Mouse (Mus musculus): ENCODE data around the gene Atl1. TPM values are rescaled to one million over a fixed set of nuclear protein-coding genes. Genes with fewer than 3 reads are reported as not detected.

The Atl1 gene
- polyA plus RNA-seq, 1 experiment from 2014 or later: 2.9 TPM

- Histone ChIP-seq H3K4me2 (replicated peaks; ENCODE audit: low read depth, low read length) (no peak overlapping the region), H3K36me3 (ENCODE audit: insufficient read depth, low read length) (no peaks in the 10 kb centered on the region), H3K27me3 (replicated peaks; ENCODE audit: insufficient read depth, low read length) (no peaks in the 10 kb centered on the region), H3K27ac (ENCODE audit: low read length) (0 out of 2 replicates have a peak overlapping the region, but pooled peaks have one; percentile 43), H3K9me3 (ENCODE audit: low read length) (no peaks in the 10 kb centered on the region), H3K4me3 (ENCODE audit: low read depth, low read length) (no peak overlapping the region), H3K9ac (replicated peaks; ENCODE audit: low read depth) (no peak overlapping the region), H3K4me1 (ENCODE audit: insufficient read depth, low read depth, low read length) (peaks cover 5% of the 10 kb centered on the region; the same call in 1 of the 2 replicates)
- DNase-seq (ENCODE audit: low spot score): peak; percentile 7
- TF ChIP-seq EP300 (IDR thresholded peaks at IDR 0.05): no peak
- no peak for TF ChIP-seq CTCF (IDR thresholded peaks at IDR 0.05)
- 44% methylated on average over 1 of the region's 1 CpGs for WGBS
- ATAC-seq: no peak
Measured at GRCm38 (mm10) chr12:69888345-69888744, 4.1 kb upstream of the Atl1 start.

GRCm38 (mm10) chr12:69890051-69890450, 2.4 kb upstream of the Atl1 start:
- Histone ChIP-seq H3K4me2 (replicated peaks; ENCODE audit: low read depth, low read length) (peak overlapping the region; percentile 71), H3K9me3 (ENCODE audit: low read length) (no peaks in the 10 kb centered on the region), H3K36me3 (ENCODE audit: insufficient read depth, low read length) (no peaks in the 10 kb centered on the region), H3K4me3 (ENCODE audit: low read depth, low read length) (no peak overlapping the region), H3K9ac (replicated peaks; ENCODE audit: low read depth) (no peak overlapping the region), H3K27ac (ENCODE audit: low read length) (peak overlapping the region; percentile 52), H3K4me1 (ENCODE audit: insufficient read depth, low read depth, low read length) (peaks cover 5% of the 10 kb centered on the region; the same call in 1 of the 2 replicates), H3K27me3 (replicated peaks; ENCODE audit: insufficient read depth, low read length) (no peaks in the 10 kb centered on the region)
- DNase-seq (ENCODE audit: low spot score): peak; percentile 20
- TF ChIP-seq CTCF (IDR thresholded peaks at IDR 0.05) (no peak), EP300 (IDR thresholded peaks at IDR 0.05) (no peak)
- ATAC-seq: no peak
- WGBS: 45% methylated on average over 6 of the region's 6 CpGs

GRCm38 (mm10) chr12:69890476-69890875, 1.9 kb upstream of the Atl1 start:
- Histone ChIP-seq H3K4me1 (ENCODE audit: insufficient read depth, low read depth, low read length) (peaks cover 5% of the 10 kb centered on the region; the same call in 1 of the 2 replicates), H3K27ac (ENCODE audit: low read length) (peak overlapping the region; percentile 52), H3K9me3 (ENCODE audit: low read length) (no peaks in the 10 kb centered on the region), H3K4me2 (replicated peaks; ENCODE audit: low read depth, low read length) (peak overlapping the region; percentile 71), H3K36me3 (ENCODE audit: insufficient read depth, low read length) (no peaks in the 10 kb centered on the region), H3K9ac (replicated peaks; ENCODE audit: low read depth) (no peak overlapping the region), H3K4me3 (ENCODE audit: low read depth, low read length) (no peak overlapping the region), H3K27me3 (replicated peaks; ENCODE audit: insufficient read depth, low read length) (no peaks in the 10 kb centered on the region)
- DNase-seq (ENCODE audit: low spot score) (peak; percentile 39), ATAC-seq (no peak)
- WGBS: 10% methylated on average over 5 of the region's 5 CpGs
- no peak for TF ChIP-seq EP300 (IDR thresholded peaks at IDR 0.05)

- peak overlapping the region; percentile 94 for H3K27ac ChIP-seq (ENCODE audit: low read length)
- H3K27me3 ChIP-seq (replicated peaks; ENCODE audit: insufficient read depth, low read length): no peaks in the 10 kb centered on the region
- peak overlapping the region; percentile 94 for H3K4me3 ChIP-seq (ENCODE audit: low read depth, low read length)
- TF ChIP-seq EP300 (IDR thresholded peaks at IDR 0.05) (no peak), CTCF (IDR thresholded peaks at IDR 0.05) (no peak)
- no peaks in the 10 kb centered on the region for H3K36me3 ChIP-seq (ENCODE audit: insufficient read depth, low read length)
- 26% methylated on average over 3 of the region's 3 CpGs for WGBS
- no peak for ATAC-seq
- H3K9ac ChIP-seq (replicated peaks; ENCODE audit: low read depth): peak overlapping the region; percentile 93
- no peaks in the 10 kb centered on the region for H3K9me3 ChIP-seq (ENCODE audit: low read length)
- peak; percentile 7 for DNase-seq (ENCODE audit: low spot score)
- H3K4me1 ChIP-seq (ENCODE audit: insufficient read depth, low read depth, low read length): peaks cover 5% of the 10 kb centered on the region; the same call in 1 of the 2 replicates
- H3K4me2 ChIP-seq (replicated peaks; ENCODE audit: low read depth, low read length): peak overlapping the region; percentile 71
Measured at GRCm38 (mm10) chr12:69891721-69892120, 693 bp upstream of the Atl1 start.

GRCm38 (mm10) chr12:69893927-69894326, 1.5 kb downstream of the Atl1 start:
- no peaks in the 10 kb centered on the region for H3K27me3 ChIP-seq (replicated peaks; ENCODE audit: insufficient read depth, low read length)
- peak; percentile 45 for TF ChIP-seq CTCF (IDR thresholded peaks at IDR 0.05)
- no peak for TF ChIP-seq EP300 (IDR thresholded peaks at IDR 0.05)
- no peak overlapping the region for H3K4me2 ChIP-seq (replicated peaks; ENCODE audit: low read depth, low read length)
- H3K36me3 ChIP-seq (ENCODE audit: insufficient read depth, low read length): no peaks in the 10 kb centered on the region
- no peaks in the 10 kb centered on the region for H3K9me3 ChIP-seq (ENCODE audit: low read length)
- H3K27ac ChIP-seq (ENCODE audit: low read length): no peak overlapping the region
- H3K4me1 ChIP-seq (ENCODE audit: insufficient read depth, low read depth, low read length): peaks cover 5% of the 10 kb centered on the region; the same call in 1 of the 2 replicates
- DNase-seq (ENCODE audit: low spot score) (no peak), ATAC-seq (no peak)
- WGBS: 56% methylated on average over 6 of the region's 6 CpGs
- H3K9ac ChIP-seq (replicated peaks; ENCODE audit: low read depth): no peak overlapping the region
- H3K4me3 ChIP-seq (ENCODE audit: low read depth, low read length): no peak overlapping the region

- no peak for TF ChIP-seq CTCF (IDR thresholded peaks at IDR 0.05)
- no peak for TF ChIP-seq EP300 (IDR thresholded peaks at IDR 0.05)
- Histone ChIP-seq H3K9ac (replicated peaks; ENCODE audit: low read depth) (no peak overlapping the region), H3K27ac (ENCODE audit: low read length) (no peak overlapping the region), H3K4me2 (replicated peaks; ENCODE audit: low read depth, low read length) (no peak overlapping the region), H3K9me3 (ENCODE audit: low read length) (no peaks in the 10 kb centered on the region), H3K4me1 (ENCODE audit: insufficient read depth, low read depth, low read length) (peaks cover 5% of the 10 kb centered on the region; the same call in 1 of the 2 replicates), H3K36me3 (ENCODE audit: insufficient read depth, low read length) (no peaks in the 10 kb centered on the region), H3K27me3 (replicated peaks; ENCODE audit: insufficient read depth, low read length) (no peaks in the 10 kb centered on the region), H3K4me3 (ENCODE audit: low read depth, low read length) (no peak overlapping the region)
- WGBS: 44% methylated on average over 2 of the region's 2 CpGs
- peak; percentile 21 for DNase-seq (ENCODE audit: low spot score)
- ATAC-seq: no peak
Measured at GRCm38 (mm10) chr12:69895046-69895445, 2.6 kb downstream of the Atl1 start.

GRCm38 (mm10) chr12:69898119-69898518, 5.7 kb downstream of the Atl1 start:
- no peaks in the 10 kb centered on the region for H3K36me3 ChIP-seq (ENCODE audit: insufficient read depth, low read length)
- H3K4me3 ChIP-seq (ENCODE audit: low read depth, low read length): no peak overlapping the region
- no peaks in the 10 kb centered on the region for H3K27me3 ChIP-seq (replicated peaks; ENCODE audit: insufficient read depth, low read length)
- DNase-seq (ENCODE audit: low spot score): peak; percentile 39
- 0 out of 2 replicates have a peak, but pooled peaks have one; percentile 10 for TF ChIP-seq EP300 (IDR thresholded peaks at IDR 0.05)
- TF ChIP-seq CTCF (IDR thresholded peaks at IDR 0.05): no peak
- H3K9me3 ChIP-seq (ENCODE audit: low read length): no peaks in the 10 kb centered on the region
- H3K9ac ChIP-seq (replicated peaks; ENCODE audit: low read depth): no peak overlapping the region
- H3K4me1 ChIP-seq (ENCODE audit: insufficient read depth, low read depth, low read length): no peaks in the 10 kb centered on the region
- H3K27ac ChIP-seq (ENCODE audit: low read length): no peak overlapping the region
- no peak overlapping the region for H3K4me2 ChIP-seq (replicated peaks; ENCODE audit: low read depth, low read length)
- 77% methylated on average over 4 of the region's 4 CpGs for WGBS
- ATAC-seq: peak; percentile 48; the same call in 1 of the 2 replicates

Data from lung, postnatal 0 days (tissue).